Mouse (Mus musculus) frontal cortex, postnatal 25 days (tissue): ENCODE results near the gene Nfkb1.

ENCODE experiments used
- DNase-seq, 2 experiments: peaks; one replicate each; pipeline ENCODE4 v3.0.0; 2022; ENCODE audit warnings: low spot score in 2 of 2

The Nfkb1 gene

DNA sequence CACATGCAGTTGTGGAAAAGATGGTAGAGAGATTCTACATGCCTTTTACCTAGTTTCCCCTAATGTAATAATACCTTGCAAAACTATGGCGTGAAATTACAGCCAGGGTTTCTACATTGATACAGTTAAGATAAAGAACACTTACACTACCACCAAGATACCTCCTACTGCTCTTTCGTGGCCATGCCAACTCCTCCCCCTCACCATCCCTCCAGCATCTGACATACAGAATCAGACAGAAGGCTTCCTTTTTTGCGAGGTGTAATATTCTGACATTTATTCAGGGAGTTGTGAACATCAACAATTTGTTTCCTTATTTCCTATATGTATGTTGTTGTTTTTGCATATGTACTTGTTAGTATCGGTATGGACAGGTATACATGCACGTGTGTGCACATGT, 11.3 kb upstream of the Nfkb1 start:
- no peak for DNase-seq

DNA sequence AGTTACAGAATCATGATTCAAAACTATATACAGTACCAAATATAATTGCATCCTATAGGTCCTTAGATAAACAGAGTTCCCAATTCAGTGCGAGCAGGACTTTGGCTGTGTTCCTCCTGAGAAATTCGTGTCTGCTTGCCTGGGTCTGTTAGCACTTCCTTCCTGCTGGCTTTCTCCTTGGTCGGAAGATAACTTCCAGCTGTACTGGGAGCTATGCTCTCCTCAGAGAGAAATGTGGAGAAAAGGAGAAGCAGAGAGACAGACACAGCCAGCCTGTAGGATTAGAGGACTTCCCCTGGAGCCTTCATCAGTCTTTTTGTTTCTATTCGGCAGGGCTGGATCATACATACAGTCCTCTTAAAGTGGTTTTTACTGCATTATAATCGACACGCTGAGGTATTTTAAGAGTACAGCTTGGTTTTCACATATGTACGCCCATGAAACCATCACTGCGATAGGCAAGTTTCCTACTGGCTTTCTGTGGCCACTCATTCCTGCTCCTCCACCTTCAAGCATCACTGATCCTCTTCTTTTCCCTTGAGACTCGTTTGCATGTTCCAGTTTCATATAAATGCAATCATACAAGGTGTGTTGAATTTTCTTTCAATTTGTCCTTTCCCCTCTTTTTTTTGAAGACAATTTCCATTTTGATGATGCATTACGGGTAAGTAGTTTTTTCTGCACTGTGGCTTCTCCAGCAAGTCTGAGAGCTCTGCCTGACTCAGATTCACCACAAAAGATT, 8.3 kb upstream of the Nfkb1 start:
- DNase-seq, result no peak

- no peak for DNase-seq
Observed at GRCm38 (mm10) chr3:135698466-135698975, 7.2 kb upstream of the Nfkb1 start.

DNA sequence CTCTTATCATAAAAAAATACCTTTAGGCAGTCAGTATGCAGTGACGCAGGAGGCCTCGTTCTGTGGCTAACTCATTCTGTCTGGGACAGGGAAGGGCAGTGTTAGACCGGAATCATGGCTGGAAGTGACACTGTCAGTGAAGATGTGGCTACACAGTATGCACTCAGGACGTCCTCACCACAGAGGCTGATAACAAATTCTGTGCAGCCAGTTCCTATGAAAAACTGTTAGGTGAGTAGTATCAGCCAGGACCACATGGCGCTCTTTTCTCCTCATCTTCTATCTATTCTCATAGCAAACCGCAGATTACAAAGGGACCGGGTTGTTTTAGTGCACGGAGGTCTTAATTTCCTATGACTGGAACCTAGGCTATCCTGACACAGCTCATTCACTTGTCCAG, 4.9 kb upstream of the Nfkb1 start:
- no peak for DNase-seq

DNA sequence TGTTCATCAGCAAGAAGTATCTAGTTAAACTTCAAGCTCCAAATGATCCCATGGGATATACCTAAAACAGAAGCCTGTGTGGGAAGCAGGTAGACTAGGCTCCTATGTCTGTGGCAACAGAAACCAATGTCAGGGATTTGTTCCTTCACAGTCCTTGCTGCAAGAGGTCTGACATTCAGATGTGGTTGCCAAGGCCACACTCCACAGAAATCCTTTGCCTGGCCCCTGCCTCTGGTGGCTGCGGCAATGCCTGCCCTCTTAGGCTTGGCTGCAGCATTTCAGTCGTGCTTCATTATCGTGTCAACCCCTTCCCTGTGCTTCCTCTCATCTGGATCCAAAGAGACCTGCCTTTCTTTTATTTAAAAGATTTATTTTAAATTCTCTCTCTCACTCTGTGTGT, 1.7 kb upstream of the Nfkb1 start:
- DNase-seq, result no peak

DNA sequence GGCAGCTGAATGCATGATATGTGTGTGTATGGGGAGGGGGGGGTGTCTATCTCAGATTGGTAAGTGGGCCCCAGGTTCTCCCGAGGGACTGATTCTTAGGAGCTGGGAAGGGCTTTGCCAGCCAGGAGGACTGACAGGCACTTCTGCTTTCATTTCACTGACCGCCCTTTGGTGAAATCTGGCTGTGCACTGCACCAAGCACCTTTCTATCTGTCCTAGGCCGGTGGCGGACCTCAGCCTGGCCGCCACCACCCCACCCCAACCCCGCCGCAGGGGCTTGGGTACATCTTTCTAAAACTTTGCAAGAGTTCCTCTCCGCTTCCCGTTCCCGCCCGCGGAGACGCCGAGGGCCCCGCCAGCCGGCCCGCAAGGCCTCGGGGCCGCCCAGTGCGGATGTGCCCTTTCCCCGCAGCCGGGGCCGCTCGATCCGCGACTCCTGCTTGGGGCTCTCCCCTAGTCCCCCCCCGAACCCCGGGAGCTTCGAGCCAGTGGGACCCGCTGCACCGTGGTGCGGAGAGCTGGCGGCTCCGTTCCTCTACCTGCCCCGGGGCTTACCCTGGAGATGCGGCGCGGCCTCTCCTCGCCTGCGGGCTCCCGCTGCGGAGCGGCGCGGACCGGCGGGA, 668 bp downstream of the Nfkb1 start:
- DNase-seq, result peak in 1 of 2 experiments; percentile 11

DNA sequence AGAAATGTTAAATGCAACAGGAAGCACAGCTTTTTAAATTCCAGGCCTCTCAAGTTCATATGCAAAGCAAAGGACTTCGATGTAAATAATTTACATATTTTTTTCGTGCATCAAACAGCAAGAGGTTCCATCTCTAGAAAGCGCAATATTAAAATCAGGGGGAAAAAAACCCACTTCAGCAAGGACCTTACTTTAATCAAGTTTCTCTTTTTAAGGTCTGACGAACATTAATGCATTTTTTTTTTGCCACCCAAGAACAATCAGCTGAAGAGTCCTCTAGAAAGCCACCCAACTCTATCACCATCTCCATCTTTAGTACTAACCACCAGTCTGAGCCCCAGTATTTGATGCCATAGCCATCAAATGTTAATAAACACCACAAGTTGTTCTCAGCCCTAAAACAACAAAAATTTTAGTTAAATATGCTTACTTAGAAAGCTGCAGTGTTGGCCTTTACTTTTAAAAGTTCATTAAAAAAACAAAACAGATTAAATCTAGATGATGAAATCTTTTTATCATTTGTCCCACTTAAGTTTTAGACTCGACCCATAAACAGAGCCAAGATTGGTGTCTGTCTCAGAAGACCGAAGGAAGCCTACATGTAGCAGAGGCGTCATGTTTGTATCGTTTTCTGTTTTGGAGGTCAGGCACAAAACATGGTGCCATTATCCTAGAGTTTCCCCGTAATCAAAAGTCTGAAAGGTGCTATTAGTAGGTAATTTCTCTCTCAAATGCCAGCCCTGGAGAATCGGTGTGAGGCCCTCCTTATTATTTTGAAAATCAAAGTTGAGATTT, 1.4 kb downstream of the Nfkb1 start:
- DNase-seq, result no peak

DNA sequence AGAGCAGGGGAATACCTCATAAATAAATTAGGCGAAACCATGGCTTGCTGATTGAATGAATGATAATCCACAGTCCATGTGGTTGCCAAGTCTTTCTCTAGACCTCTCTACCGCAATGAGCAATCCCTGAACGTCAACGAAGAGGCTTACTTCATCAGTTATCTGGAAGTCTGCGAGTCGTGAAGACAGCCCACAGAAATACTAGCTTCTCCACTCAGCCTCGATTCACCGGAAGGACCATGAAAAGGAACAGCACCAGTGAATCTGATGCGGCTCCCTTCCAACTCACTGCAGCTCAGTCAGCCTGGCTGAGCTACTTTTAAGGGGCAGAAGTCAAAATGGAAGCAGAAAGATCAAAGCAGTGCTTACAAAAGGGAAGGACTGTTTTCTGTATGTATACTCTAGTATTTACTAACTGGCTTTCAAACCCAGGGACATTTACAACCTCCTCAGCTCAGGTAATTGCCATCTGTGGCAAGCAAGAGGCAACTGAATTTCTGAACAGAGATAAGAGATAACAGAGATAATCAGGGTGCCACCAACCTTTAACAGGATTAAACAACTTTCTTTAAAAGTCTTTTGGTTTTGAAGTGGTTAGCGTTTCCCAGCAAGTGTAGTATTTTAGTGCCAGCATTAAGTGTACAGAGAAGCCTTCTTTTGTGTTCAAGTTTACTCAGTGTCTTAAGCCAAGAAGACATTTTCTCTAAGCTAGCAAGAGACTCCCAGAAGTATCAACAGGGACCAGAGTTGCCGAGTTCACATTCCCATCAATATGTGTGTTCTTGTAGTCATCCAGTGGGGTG, 2.2 kb downstream of the Nfkb1 start:
- no peak for DNase-seq

DNA sequence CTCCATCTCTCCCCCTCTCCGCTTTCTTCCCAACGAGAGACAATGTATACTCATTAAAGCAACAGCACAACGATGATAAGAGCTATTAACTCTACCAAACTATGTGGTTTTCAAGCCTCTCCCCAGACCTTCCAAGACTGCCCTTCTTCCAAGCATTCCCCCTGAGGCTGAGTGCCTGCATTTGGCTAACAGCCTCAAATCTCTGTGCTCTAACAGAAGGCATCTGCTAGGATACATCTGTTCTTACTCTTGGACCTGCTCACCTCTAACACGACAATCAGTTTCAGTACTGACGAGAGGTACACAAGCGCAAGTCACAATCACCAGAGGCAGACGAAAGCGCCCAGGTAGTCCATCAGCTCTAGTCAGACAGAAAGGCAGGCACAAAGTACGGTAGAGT, 3.4 kb downstream of the Nfkb1 start:
- no peak for DNase-seq

- DNase-seq, result no peak
Observed at GRCm38 (mm10) chr3:135686419-135686818, 4.9 kb downstream of the Nfkb1 start.

GRCm38 (mm10) chr3:135683275-135683674, 8.1 kb downstream of the Nfkb1 start:
- DNase-seq, result no peak

GRCm38 (mm10) chr3:135682240-135682639, 9.1 kb downstream of the Nfkb1 start:
- DNase-seq, result no peak

- no peak for DNase-seq
Observed at GRCm38 (mm10) chr3:135681272-135681783, 10.0 kb downstream of the Nfkb1 start.

GRCm38 (mm10) chr3:135680213-135680843, 11.0 kb downstream of the Nfkb1 start:
- no peak for DNase-seq

DNA sequence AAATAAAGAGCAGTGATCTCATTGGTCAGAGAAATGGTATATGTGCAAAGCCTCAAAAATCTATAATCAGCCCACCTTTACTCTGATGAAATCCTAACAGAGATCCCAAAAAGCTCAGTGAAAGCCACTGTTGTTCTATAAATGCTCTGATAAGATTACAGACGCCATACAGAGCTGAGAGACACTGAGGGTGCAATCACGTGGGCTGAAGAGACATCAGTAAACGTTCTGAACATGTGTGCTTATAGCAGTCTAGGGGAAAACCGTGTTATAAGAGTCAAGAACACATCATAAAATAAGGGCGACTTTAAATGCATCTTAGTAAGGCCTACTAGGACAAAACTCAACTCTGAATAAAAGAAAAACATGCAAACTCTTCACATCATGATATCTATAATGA, 14.3 kb downstream of the Nfkb1 start:
- no peak for DNase-seq

DNA sequence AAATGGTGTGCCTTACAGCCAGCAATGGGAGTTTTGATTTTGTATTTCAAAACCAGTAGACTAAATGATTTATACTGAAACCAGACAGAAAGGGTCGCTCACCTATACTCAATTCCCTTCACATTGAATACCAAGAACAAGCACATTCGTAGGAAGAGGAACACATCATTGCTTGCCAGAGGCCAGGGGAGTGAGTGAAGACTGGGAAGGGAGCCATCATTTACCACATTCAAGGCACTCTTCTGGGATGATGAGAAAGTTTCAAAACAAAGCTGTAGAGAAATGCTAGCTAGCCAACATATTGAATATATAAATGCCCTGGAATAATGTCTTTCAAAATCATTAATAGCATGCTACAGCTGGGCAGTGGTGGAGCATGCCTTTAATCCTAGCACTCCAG, 15.0 kb downstream of the Nfkb1 start:
- DNase-seq, result no peak

- DNase-seq, result no peak
Observed at GRCm38 (mm10) chr3:135675480-135675879, 15.9 kb downstream of the Nfkb1 start.

GRCm38 (mm10) chr3:135674716-135675392, 16.5 kb downstream of the Nfkb1 start:
- DNase-seq, result no peak

DNA sequence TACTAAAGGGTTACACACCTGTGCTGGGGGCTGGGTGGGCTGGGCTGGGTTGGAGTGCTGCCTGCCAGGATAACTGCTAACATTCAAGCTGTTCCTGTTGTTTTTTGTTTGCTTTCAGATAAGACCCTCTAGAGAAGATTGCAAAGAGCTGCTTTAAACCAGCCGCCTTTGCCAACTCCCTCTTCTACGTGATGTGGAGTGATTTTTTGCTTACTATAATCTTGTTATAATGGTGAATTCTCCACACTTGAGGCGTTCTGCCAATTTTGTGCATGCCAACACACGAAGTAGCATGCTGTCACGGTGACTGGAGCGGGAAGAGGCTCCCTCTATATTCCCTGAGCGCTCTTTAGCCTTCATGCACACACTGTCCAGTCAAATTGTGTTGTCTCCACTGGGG, 17.7 kb downstream of the Nfkb1 start:
- DNase-seq, result no peak

- DNase-seq, result no peak
Observed at GRCm38 (mm10) chr3:135673041-135673440, 18.3 kb downstream of the Nfkb1 start.
